Mouse (Mus musculus) embryonic stem cell, embryonic (primary cell): ENCODE data around the gene Ano8.

ENCODE experiments used
- CTCF ChIA-PET, 4 experiments: fragments of 300-600 bp in 2 of 4; fragments of 350-600 bp in 2 of 4; sonication (Branson Sonifier 250); formaldehyde crosslinking; loops; one replicate each; lab custom pipeline; 2022; ENCODE audit warnings: inconsistent platforms in 2 of 4; lab: Charles Lee
- POLR2A ChIA-PET, 4 experiments: fragments of 300-600 bp in 2 of 4; fragments of 350-600 bp in 2 of 4; sonication (Branson Sonifier 250); formaldehyde crosslinking; loops; one replicate each; lab custom pipeline; 2022; ENCODE audit warnings: antibody characterized with exemption in 4 of 4, inconsistent platforms in 1 of 4; lab: Charles Lee

Ano8 gene

DNA sequence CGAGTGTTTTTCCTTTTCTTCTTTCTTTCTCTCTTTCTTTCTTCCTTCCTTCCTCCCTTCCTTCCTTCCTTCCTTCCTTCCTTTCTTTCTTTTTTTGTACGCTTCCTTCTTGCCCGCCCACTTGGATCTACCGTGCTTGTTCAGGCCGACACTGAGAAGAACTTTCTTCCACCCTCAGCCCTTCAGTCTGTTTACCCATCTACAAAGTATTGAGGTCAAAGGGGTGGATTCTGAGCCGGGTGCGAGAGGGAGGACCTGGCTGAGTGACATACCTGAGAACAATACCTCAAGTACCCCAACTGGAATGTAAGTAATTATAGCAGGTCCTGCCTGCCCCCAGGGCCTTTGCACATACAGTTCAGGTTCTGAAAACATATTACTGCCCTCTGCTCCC is 370 bp upstream of the Ano8 start:
- CTCF ChIA-PET, result interaction anchor here in 2 of 4 experiments (0.6 to 1.2 kb wide), 4 partner anchors 10 to 681 kb away, joined by 3 to 5 read pairs (median 4); partner anchors contain the start of gene Mast3 (in 1 of the 2)
- POLR2A ChIA-PET, result interaction anchor here in 3 of 4 experiments (0.5 to 3.8 kb wide), 4 partner anchors 12 to 819 kb away, joined by 4 to 14 read pairs (median 8); partner anchors contain the start of genes Abhd8 (in 1 of the 3), Dda1 (in 1 of the 3) and Mrpl34 (in 1 of the 3)

DNA sequence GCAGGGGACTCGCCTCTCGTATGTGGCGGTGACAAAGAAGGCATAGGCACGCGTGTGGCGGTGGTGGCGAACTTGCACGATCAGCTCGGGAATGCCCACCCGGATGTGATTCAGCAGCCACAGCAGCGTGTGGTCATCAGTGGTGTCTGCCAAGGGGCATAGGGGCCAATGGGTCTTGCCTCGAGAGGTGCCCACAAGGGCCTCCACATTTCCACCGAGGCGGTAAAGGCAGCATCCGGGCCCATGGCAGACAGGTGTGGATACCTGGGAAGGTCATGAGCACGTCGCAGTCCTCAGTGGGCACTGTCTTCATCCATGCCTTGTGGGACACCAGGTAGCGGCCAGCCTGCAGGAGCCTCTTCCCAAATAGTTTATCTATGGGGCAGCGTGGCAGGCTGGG is 1.0 kb downstream of the Ano8 start:
- POLR2A ChIA-PET, result interaction anchor here in 2 of 4 experiments (0.6 to 2.4 kb wide), 28 partner anchors 10 to 213 kb away, joined by 3 to 18 read pairs (median 4); partner anchors contain the start of genes Mrpl34 (in 2 of the 2), Abhd8 (in 1 of the 2), Colgalt1 (in 1 of the 2) and Myo9b (in 1 of the 2)

DNA sequence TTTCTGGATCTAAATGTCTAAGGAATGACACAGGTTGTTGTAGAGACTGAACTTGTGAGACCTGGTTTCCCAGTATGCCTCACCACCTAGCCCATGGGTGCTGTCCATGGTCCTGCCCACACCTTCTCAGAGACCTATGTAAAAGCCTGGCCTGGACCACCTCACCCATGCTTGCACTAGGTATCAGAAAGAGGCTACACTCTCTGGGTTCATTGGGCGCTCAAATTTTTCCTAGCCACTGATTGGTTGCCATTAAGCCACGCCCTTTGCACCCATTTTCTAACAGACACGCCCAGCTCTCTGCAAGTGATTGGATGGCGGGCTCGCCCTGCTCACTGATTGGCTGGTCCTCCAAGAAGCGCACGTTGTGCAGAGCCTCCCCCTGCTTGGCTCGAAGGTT is 1.8 kb downstream of the Ano8 start:
- POLR2A ChIA-PET, result interaction anchor here in 3 of 4 experiments (0.5 to 2.4 kb wide), 29 partner anchors 10 to 850 kb away, joined by 3 to 18 read pairs (median 4); partner anchors contain the start of genes Mrpl34 (in 2 of the 3), Abhd8 (in 1 of the 3), Ankle1 (in 1 of the 3) and Colgalt1 (in 1 of the 3)
- CTCF ChIA-PET, result interaction anchor here in 3 of 4 experiments (0.5 to 2.2 kb wide), 11 partner anchors 14 to 640 kb away, joined by 3 to 16 read pairs (median 5); partner anchors contain the start of genes Abhd8 (in 1 of the 3) and Mrpl34 (in 1 of the 3)

More for the DNA sequence above, 1.0 kb downstream of the Ano8 start:
- CTCF ChIA-PET, result interaction anchor here in 2 of 4 experiments (0.6 to 2.2 kb wide), 7 partner anchors 21 to 100 kb away, joined by 3 to 16 read pairs (median 3); partner anchors contain the start of genes Abhd8 (in 1 of the 2) and Mrpl34 (in 1 of the 2)

DNA sequence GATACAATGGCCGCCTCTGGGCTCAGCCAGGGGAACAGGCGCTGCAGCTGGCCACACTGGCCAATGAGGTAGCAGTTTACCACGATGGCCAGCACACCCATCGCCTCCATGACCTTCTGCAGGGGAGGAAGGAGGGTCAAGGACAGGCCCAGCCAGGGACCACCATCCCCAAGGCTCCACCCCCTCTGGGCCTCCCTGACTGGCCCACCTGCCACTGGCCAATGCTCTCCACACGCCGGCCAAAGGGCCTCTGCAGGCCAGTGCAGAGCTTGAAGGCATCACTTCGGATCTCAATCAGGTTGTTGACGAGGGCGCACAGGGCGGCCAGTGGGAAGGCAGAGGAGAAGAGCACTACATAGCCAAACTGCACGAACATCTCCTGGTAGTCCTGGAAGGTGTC is 6.8 kb downstream of the Ano8 start:
- ChIA-PET CTCF (interaction anchor here (0.6 to 2.3 kb wide), 6 partner anchors 10 to 94 kb away, joined by 3 to 14 read pairs (median 6); partner anchors contain the start of genes Dda1 (in 1 of the 4), Mrpl34 (in 1 of the 4) and Slc27a1 (in 1 of the 4)), POLR2A (interaction anchor here in 2 of 4 experiments (1.0 to 3.6 kb wide), 5 partner anchors 14 to 52 kb away, joined by 3 to 34 read pairs (median 4); partner anchors contain the start of gene Mrpl34 (in 1 of the 2))

DNA sequence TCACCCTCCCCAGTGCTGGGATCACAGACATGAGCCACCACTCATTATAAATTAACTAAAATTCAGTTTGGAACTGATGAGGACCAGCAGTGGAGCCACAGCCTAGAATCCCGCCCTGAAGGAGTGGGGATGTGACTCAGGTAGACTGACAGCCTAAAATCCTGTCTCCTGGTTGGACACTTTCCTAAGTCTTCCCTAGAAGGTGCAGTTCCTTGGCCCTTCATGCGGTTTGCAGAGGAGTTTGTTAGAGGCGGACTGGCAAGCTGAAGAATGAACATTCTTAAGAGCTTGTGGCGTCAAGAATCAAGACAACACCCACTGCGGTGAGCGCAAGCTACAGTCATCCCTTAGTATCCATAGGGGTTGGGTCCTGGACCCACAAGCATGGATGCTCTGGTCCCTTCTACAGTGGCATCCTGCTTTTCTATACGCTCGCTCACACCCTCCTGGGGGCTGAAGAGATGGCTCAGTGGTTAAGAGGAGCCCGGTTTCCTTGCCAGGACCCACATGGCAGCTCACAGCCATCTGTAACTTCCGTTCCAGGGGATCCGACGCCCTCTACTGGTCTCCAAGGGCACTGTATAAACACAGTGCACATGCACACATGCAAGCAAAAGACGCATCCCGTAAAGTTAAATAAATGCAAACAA is 8.4 kb downstream of the Ano8 start:
- CTCF ChIA-PET, result interaction anchor here (0.5 to 2.3 kb wide), 29 partner anchors 8 to 1037 kb away, joined by 3 to 21 read pairs (median 4); partner anchors contain the start of genes Mrpl34 (in 2 of the 4), Abhd8 (in 1 of the 4), Ccdc194 (in 1 of the 4) and Dda1 (in 1 of the 4)
- POLR2A ChIA-PET, result interaction anchor here (0.7 to 3.6 kb wide), 16 partner anchors 8 to 708 kb away, joined by 3 to 34 read pairs (median 4); partner anchors contain the start of genes Mrpl34 (in 3 of the 4), Arrdc2 (in 1 of the 4) and Dda1 (in 1 of the 4)

DNA sequence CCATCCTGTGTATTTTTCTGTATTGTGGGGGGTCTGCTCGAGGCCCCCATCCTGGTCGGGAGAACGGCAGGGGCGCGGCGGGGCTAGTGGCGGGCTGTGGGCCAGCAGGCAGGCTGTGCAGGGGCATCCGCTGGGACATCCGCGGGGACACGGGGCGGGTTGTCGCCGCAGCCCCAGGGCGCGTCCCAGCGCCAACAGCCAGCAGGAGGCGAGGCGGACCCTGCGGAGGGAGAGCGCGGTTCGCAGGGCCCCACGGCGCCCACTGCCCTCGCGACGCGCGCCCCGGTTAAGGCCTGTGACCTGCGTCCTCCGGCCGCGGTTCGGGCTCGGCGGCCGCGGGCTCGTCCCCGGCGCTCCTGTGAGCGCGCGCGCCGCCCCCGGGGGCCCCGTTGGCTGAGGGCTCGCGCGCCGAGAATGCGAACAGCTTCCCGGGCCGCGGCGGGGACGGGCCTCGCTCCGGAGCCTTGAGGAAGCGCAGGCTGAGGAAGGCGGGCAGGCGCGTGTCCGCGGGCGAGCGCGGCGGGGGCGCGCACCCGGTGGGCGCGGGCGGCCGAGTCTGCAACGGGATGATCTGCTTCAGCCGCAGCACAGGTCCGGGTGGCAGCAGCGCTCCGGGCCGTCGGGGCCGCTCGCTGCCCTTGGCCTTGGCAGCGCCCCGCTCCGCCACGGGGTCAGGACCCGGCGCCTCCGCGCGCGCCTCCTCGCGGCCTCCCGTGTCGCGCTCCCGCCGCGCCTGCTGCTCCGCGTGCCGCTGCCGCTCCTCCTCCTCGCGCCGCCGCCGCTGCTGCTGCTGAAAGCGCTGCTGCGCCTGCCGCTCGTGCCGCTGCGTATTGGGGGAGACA is 9.4 kb downstream of the Ano8 start:
- CTCF ChIA-PET, result interaction anchor here in 2 of 4 experiments (0.6 to 2.1 kb wide), 7 partner anchors 12 to 185 kb away, joined by 3 to 17 read pairs (median 3); partner anchors contain the start of gene Mrpl34 (in 1 of the 2)
- POLR2A ChIA-PET, result interaction anchor here in 3 of 4 experiments (0.5 to 3.6 kb wide), 8 partner anchors 22 to 637 kb away, joined by 3 to 34 read pairs (median 3); partner anchors contain the start of gene Arrdc2 (in 1 of the 3)

DNA sequence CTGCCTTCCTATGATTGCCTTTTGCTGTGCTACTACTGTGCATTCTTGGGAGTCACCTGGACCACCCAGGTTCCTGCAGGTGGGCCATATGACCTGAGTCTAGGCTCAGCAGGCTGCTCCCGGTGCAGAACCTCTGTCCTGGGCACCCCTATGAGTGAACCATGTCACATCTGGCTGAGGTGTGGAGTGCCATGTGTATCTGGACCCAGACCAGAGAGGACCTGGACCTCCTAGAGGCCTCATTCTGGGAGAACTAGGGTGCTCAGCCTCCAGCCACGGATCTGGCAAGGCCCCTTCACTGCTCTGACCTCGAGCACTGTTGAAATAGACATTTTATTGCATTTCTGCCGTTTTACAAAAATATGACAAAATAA is 10.1 kb downstream of the Ano8 start:
- ChIA-PET POLR2A (interaction anchor here in 3 of 4 experiments (0.5 to 3.6 kb wide), 7 partner anchors 11 to 636 kb away, joined by 3 to 34 read pairs (median 3); partner anchors contain the start of genes Arrdc2 (in 1 of the 3) and Mrpl34 (in 1 of the 3)), CTCF (interaction anchor here in 1 of 4 experiments (0.8 to 2.1 kb wide), 5 partner anchors 11 to 43 kb away, joined by 3 to 17 read pairs (median 3); partner anchors contain the start of gene Mrpl34)

DNA sequence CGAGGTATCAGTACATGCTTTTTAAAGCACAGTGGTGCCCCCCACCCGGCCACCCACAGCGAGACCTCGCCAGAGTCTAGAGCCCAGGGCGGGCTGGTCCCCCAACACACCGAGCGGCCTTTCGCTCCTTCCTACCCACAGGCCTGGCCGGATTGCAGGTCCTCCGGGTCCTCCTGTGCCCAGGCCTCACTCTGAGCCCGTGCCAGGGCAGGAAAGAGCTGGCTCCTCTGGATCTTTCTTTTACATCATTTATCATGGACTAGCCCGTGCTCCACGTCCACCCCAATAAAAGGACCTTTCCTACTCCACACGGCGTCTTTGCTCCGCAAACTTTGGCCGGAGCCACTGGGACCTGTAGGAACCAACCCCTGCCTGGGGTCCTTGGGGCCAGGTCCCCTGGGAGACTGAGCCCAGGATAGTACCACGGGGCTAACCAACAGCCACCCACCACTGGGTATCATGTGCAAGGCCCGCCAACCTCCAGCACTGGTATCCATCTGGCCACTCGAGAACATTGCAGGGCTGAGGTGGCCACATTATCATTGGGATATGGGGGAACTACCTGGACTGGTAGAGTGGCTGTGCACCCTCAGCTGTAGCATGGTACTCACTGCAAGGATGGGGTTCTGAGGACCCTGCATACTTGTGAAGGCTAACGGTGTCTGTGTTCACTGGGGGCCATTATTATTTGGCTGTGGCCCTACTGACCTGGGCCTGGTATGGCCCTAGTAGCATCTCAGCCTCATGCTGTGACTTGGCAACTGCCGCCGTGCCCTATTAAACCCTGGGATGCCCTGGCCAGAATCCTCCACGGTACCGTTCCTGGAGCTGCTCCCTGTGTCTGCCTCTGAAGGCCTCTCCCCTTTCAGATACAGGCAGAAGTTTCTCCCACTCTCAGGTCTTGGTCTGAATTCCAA is 10.7 kb downstream of the Ano8 start:
- ChIA-PET CTCF (interaction anchor here in 1 of 4 experiments (1.0 to 2.1 kb wide), 4 partner anchors 10 to 90 kb away, joined by 3 to 17 read pairs (median 6); partner anchors contain the start of gene Mrpl34), POLR2A (interaction anchor here in 3 of 4 experiments (0.8 to 1.6 kb wide), 5 partner anchors 10 to 129 kb away, joined by 3 to 4 read pairs (median 3); partner anchors contain the start of gene Mrpl34 (in 1 of the 3))

DNA sequence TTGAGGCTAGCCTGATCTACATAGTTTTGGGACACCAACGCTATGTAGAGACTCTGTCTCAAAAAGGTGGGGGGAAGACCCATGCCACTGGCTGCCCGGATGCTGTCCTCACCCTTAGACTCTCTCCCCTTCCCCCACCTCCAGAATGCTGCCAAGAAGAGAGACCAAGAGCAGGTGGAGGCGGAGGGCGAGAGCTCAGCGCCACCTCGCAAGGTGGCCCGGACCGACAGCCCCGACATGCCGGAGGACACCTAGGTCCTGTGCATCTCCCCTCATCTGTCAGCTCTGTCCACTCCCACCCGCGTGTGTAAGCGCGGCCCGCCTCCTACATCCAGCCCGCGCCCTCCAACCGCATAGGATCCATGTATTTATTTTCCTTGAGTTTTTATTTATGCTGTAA is 11.4 kb downstream of the Ano8 start:
- ChIA-PET CTCF (interaction anchor here in 1 of 4 experiments (0.6 to 1.3 kb wide), 3 partner anchors 10 to 89 kb away, joined by 3 read pairs; partner anchors contain the start of gene Mrpl34), POLR2A (interaction anchor here in 3 of 4 experiments (0.8 to 1.5 kb wide), 6 partner anchors 10 to 70 kb away, joined by 3 to 4 read pairs (median 3); partner anchors contain the start of gene Mrpl34 (in 1 of the 3))

DNA sequence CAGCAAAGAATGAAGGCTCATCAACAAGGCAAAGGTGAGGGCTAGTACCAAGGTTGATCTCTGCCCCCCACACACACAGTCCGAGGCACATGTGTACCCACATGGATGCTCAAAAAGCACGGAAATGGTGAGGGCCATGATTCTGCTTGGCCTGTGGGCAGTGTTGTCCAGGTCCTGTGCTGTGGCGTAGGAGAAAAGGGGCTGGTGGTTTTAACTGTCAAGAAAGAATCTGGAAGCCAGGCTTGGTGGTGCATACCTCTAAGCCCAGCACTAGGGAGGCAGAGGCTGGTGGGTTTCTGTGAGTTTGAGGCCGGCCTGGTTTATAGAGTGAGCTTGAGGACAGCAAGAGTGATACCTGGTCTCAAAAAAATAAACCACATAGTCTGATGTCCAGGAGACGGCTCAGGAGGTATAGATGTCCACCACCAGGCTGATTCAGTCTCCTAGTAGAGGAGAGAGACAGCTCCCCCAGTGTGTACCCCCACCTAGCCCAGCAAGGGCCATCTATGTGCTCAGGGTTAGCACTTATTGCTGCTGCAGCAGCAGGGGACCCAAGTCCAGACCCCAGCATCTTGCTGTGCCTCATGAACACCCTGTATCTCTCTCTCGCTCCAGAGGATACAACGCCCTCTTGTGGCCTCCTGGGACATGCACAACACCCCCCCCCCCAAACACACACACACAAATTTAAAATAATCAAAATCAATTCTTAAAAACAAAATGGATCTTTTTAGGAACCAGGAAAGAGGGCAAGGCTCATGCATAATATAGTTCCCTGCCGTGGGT is 13.0 kb downstream of the Ano8 start:
- ChIA-PET CTCF (interaction anchor here in 1 of 4 experiments (1.0 kb wide), 1 partner anchor 12 kb away, joined by 3 read pairs; no protein-coding TSS in a partner anchor), POLR2A (interaction anchor here in 2 of 4 experiments (1.3 to 1.4 kb wide), 2 partner anchors 11 to 35 kb away, joined by 3 to 4 read pairs; no protein-coding TSS in a partner anchor)

DNA sequence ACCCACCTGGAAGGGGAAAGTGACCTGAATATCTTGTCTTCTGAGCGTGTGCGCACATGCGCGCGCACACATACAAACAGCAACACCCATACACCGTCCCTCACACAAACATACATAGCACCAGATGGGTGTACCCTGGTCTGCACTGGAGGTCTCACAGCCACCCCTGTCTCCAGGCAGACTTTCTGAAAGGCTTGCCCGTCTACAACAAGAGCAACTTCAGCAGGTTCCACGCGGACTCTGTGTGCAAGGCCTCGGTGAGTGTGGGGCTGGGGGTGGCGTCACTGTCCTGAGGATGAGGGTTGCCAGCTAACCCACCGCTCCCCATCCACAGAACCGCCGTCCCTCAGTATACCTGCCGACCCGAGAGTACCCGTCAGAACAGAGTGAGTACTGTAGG is 13.9 kb downstream of the Ano8 start:
- CTCF ChIA-PET, result no interaction called here
- POLR2A ChIA-PET, result interaction anchor here in 2 of 4 experiments (1.1 to 1.4 kb wide), 2 partner anchors 11 to 12 kb away, joined by 3 to 7 read pairs; no protein-coding TSS in a partner anchor

DNA sequence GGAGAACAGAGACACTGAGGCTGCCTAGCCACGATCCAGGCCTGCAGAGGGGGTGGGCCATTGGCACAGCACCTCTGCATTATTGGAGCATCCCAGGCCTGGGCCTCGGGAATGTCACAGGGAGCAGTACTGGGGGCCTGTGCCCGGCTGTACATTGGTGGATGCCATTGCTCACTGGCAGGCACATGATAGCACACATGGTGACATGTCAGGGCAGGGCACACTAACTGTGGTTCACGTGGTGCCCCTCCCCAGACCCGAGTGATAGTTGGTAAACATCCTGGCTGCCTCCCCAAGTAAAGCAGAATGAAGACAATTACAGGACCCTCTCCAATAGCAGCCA is 14.9 kb downstream of the Ano8 start:
- CTCF ChIA-PET, result no interaction called here
- POLR2A ChIA-PET, result interaction anchor here in 1 of 4 experiments (0.6 to 1.9 kb wide), 2 partner anchors 9 to 33 kb away, joined by 4 to 6 read pairs; no protein-coding TSS in a partner anchor

DNA sequence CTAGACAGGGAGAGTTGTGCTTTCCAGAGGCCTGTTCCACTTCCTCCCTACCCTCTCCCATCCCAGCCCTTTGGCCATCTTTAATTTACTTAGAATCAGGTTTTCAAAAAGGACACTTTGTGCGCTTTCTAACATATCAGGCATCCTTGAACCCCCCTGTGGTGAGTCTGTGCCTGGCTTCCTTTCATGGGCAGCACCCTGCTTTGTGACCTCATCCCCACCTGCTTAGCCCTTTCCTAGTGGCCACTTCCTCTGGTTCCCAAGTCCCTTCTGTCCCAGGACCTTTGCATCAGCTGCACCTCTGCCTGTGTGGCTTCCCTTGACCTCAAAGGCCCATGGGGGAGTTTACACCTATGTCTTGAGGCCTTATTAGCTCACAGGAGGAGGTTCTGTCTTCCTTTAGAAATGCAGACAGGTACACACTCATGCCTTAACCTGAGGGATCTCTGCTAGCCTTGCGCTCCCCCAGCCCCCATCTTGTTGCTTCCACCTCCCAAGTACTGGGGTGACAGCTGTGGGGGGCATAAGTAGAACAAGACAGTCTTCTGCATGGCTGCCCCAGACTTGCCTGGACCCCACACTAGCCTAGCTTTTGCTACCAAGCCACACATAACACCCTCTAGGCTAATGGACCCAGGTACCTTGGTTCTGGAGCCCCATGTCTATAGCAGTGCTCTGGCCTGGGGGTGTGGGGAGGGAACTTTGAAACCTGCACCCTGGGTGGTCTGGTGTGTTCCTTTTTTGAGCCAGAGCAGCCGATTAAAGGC is 15.4 kb downstream of the Ano8 start:
- ChIA-PET CTCF (interaction anchor here in 1 of 4 experiments (0.9 kb wide), 1 partner anchor 49 kb away, joined by 3 read pairs; no protein-coding TSS in a partner anchor), POLR2A (interaction anchor here in 2 of 4 experiments (0.6 to 2.8 kb wide), 5 partner anchors 9 to 573 kb away, joined by 3 to 18 read pairs (median 4); partner anchors contain the start of gene Rpl18a (in 1 of the 2))

DNA sequence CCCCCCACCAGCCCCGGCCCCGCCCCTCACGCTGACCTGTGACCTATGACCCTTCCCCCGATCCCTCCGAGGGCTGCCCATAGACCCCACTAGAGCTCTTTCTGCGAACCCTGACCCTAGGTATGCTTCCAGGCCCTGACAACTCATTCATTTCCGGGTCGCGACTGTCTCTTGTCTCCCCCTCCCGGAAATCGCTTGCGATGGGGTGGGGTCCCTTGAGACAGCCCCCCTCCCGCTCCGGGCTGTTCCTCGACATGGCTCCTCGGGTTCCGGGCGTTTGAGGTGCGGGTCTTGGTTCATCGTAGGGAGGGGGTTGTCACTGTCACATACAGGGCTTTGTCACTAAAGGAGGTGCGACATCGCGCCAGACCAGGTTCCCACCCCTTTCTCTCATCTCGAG is 16.4 kb downstream of the Ano8 start:
- ChIA-PET CTCF (interaction anchor here (0.5 to 2.0 kb wide), 9 partner anchors 8 to 519 kb away, joined by 3 to 7 read pairs (median 5); no protein-coding TSS in a partner anchor), POLR2A (interaction anchor here in 3 of 4 experiments (0.6 to 2.8 kb wide), 22 partner anchors 8 to 572 kb away, joined by 3 to 18 read pairs (median 3); partner anchors contain the start of genes Gtpbp3 (in 1 of the 3), Mvb12a (in 1 of the 3), Rpl18a (in 1 of the 3) and Slc27a1 (in 1 of the 3))
